Mouse (Mus musculus) MEL (cell line): ENCODE measurements at regions not wholly inside any gene's neighbourhood (a gene's known extent, or its start where the extent isn't known, plus 50 kb on each side); places are given as distances from the start of the nearest gene placed in this dataset.
"Not testable (repeated sequence)": the region's sequence is repeated elsewhere in the genome, so short reads cannot be mapped to it uniquely, and the experiment has no call there.

Source experiments
- DNase-seq: peaks from one replicate; pipeline ENCODE4 v3.0.0; 2011; ENCODE audit warnings: low read depth, low spot score
- H3K27ac ChIP-seq: 2 replicates; pipeline ENCODE4 v1.5.1; 2012; ENCODE audit warnings: low read depth, mild to moderate bottlenecking, control low read depth, low read length, moderate library complexity; ENCODE audit not compliant: control insufficient read depth
- H3K27me3 ChIP-seq, 2 experiments: fragments of 150-350 bp in 1 of 2; sonication (generic) in 1 of 2; 2 replicates each; pipeline ENCODE4 v1.6.1; 2012; ENCODE audit warnings: low read length in 2 of 2, mild to moderate bottlenecking in 2 of 2, improper control_type of control experiment in 1 of 2, moderate library complexity in 1 of 2; ENCODE audit not compliant: insufficient read depth in 2 of 2, control insufficient read depth in 1 of 2
- H3K36me3 ChIP-seq, 2 experiments: 2 replicates each; pipeline ENCODE4 v1.6.1; 2012 to 2014; ENCODE audit warnings: low read length in 2 of 2, improper control_type of control experiment in 1 of 2, inconsistent platforms in 1 of 2, mild to moderate bottlenecking in 1 of 2; ENCODE audit not compliant: insufficient read depth in 2 of 2, control insufficient read depth in 1 of 2
- H3K4me1 ChIP-seq, 2 experiments: fragments of 150-350 bp in 1 of 2; sonication (generic) in 1 of 2; 2 replicates each; pipeline ENCODE4 v1.6.1; 2012; ENCODE audit warnings: low read length in 2 of 2, improper control_type of control experiment in 1 of 2, mild to moderate bottlenecking in 1 of 2; ENCODE audit not compliant: insufficient read depth in 2 of 2, control insufficient read depth in 1 of 2
- H3K4me3 ChIP-seq, 2 experiments: fragments of 150-350 bp in 1 of 2; sonication (generic) in 1 of 2; 2 replicates each; pipeline ENCODE4 v1.5.1; 2012; ENCODE audit warnings: low read depth in 2 of 2, low read length in 2 of 2, mild to moderate bottlenecking in 2 of 2, moderate library complexity in 2 of 2, control low read depth in 1 of 2, improper control_type of control experiment in 1 of 2; ENCODE audit not compliant: control insufficient read depth in 1 of 2, insufficient read depth in 1 of 2
- H3K79me2 ChIP-seq: 2 replicates; pipeline ENCODE4 v1.6.1; 2012; ENCODE audit warnings: mild to moderate bottlenecking, low read length, moderate library complexity; ENCODE audit not compliant: control insufficient read depth, poor library complexity, insufficient read depth
- H3K9ac ChIP-seq: 2 replicates; pipeline ENCODE4 v1.6.1; 2012; ENCODE audit warnings: low read depth, mild to moderate bottlenecking, control low read depth, low read length, moderate library complexity; ENCODE audit not compliant: control insufficient read depth, poor library complexity, severe bottlenecking
- H3K9me3 ChIP-seq: fragments of 150-350 bp; sonication (generic); replicated peaks from 2 replicates; pipeline ENCODE4 v1.6.1; 2012; ENCODE audit warnings: mild to moderate bottlenecking, low read length, improper control_type of control experiment, moderate library complexity; ENCODE audit not compliant: insufficient read depth
- CTCF ChIP-seq, 3 experiments: IDR thresholded peaks in 2 of 3; conservative IDR thresholded peaks in 1 of 3; 2 replicates each; pipeline ENCODE4 v1.5.1; 2011 to 2012; ENCODE audit warnings: low read length in 3 of 3, low read depth in 2 of 3, mild to moderate bottlenecking in 2 of 3, improper control_type of control experiment in 1 of 3, inconsistent platforms in 1 of 3, mixed read lengths in 1 of 3, moderate library complexity in 1 of 3; ENCODE audit not compliant: control insufficient read depth in 1 of 3, insufficient read depth in 1 of 3, poor library complexity in 1 of 3, severe bottlenecking in 1 of 3
- RAD21 ChIP-seq: IDR thresholded peaks from 2 replicates; pipeline ENCODE4 v1.6.1; 2011; ENCODE audit warnings: mild to moderate bottlenecking, low read depth, low read length, improper control_type of control experiment
- SMC3 ChIP-seq: IDR thresholded peaks from 2 replicates; pipeline ENCODE4 v1.6.1; 2011; ENCODE audit warnings: low read depth, low read length, improper control_type of control experiment

DNA sequence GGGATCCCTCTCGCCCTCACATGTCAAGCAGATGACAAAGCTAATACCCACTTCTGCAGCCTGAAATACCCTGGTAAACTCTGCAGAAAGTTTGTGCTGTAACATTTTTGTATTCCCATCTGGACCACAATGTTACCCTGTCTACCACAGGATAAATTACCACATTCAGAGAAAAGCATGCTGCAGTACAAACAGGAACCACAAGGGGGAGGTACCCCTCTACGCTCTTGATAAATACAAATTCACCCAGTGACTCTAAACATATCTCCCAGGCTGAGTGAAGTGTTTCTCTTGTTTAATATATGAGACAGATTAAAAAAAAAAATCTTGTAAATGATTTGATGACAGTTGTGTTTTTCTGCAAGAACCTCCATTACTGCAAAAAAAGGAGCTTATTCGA lies 549.8 kb upstream of the Olfr1507 start:
- H3K4me1 ChIP-seq, H3K79me2 ChIP-seq, H3K36me3 ChIP-seq, H3K4me3 ChIP-seq, H3K27me3 ChIP-seq, H3K9me3 ChIP-seq, H3K27ac ChIP-seq, H3K9ac ChIP-seq: not testable (repeated sequence)
- DNase-seq: peak; percentile 82
- peak; percentile 44 for TF ChIP-seq RAD21
- peak; percentile 8 to 48 (median 46); a peak in 4 of 6 replicates for TF ChIP-seq CTCF (IDR thresholded peaks at IDR 0.05 in 2 of 3, conservative IDR thresholded peaks at IDR 0.05 in 1 of 3; ENCODE audit: control insufficient read depth in 1 of 3, insufficient read depth in 1 of 3, low read depth in 2 of 3, low read length in 3 of 3, poor library complexity in 1 of 3, severe bottlenecking in 1 of 3)
- TF ChIP-seq SMC3: peak; percentile 54

DNA sequence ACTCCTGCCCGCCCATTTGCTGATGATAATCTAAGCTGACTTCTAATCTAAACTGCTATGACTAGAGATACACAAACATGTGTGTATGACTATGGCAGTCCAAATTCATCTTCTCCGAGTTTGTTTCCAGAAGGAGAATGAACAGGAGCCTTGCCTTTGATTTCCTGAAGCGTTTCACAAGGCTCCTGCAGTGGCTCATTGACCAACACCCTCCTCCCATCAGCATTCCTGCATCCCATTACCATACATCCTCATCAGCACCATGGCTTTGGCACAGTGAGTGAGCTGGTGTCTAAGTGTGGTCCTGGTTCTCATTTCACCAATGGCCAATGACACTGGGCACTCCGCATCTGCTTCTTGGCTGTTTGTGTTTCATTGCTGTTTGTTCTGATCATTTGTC lies 548.6 kb upstream of the Olfr1507 start:
- H3K4me1 ChIP-seq, H3K9me3 ChIP-seq, H3K27ac ChIP-seq, DNase-seq, H3K36me3 ChIP-seq, H3K27me3 ChIP-seq, H3K4me3 ChIP-seq, H3K79me2 ChIP-seq, H3K9ac ChIP-seq: not testable (repeated sequence)

DNA sequence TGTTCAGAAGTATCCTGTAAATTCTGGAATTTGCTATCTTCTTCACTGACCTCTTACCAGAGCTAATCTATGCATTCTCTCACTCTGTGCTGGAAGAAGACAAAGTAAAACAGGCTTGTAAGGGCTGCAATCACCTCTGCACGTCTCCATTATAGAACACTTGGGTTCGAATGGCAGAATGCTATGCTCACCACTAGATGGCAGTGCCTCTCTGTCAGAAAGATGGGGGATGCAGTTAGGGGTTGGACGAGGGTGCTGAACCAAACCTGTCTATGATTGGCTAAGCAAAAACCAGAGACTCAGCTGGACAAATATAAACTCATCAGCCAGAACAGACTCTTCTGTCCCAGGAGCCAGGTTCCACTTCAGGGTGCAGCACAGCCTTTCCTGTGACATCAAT lies 546.5 kb upstream of the Olfr1507 start:
- not testable (repeated sequence) for H3K9me3 ChIP-seq, H3K79me2 ChIP-seq, H3K27me3 ChIP-seq, H3K4me1 ChIP-seq, H3K27ac ChIP-seq, H3K36me3 ChIP-seq
- peak; percentile 24 for DNase-seq
- TF ChIP-seq RAD21 (peak; percentile 30), SMC3 (peak; percentile 29; the same call in 1 of the 2 replicates), CTCF (IDR thresholded peaks at IDR 0.05 in 2 of 3, conservative IDR thresholded peaks at IDR 0.05 in 1 of 3; ENCODE audit: control insufficient read depth in 1 of 3, insufficient read depth in 1 of 3, low read depth in 2 of 3, low read length in 3 of 3, poor library complexity in 1 of 3, severe bottlenecking in 1 of 3) (peak in 2 of 3 experiments; percentile 15 to 38; a peak in 3 of 6 replicates)
- TF ChIP-seq, all 39 proteins: peak for 3; not testable (repeated sequence) for 36
- H3K9ac ChIP-seq, H3K4me3 ChIP-seq: not testable (repeated sequence)

DNA sequence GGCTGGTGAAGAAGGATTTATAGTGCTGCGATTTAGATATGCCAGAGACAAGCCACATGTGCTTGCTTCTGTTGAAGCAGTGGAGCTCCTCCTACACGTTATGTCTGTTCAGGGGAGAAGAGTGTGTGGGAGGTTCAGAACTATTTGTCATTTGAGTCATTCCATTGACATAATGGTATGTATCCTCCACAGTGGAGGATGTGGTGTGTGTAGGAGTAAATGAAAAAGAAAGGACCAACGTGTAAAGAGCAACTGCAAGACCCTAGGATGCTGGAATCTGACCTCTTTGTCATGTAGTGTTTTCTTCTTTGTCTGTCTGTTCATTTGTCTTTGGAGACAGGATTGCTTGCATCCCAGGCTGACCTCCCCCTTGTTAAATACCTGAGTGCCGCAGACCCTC lies 543.9 kb upstream of the Olfr1507 start:
- not testable (repeated sequence) for H3K4me1 ChIP-seq, H3K4me3 ChIP-seq, H3K36me3 ChIP-seq, DNase-seq, H3K9me3 ChIP-seq, H3K27me3 ChIP-seq, H3K27ac ChIP-seq, H3K9ac ChIP-seq, H3K79me2 ChIP-seq

DNA sequence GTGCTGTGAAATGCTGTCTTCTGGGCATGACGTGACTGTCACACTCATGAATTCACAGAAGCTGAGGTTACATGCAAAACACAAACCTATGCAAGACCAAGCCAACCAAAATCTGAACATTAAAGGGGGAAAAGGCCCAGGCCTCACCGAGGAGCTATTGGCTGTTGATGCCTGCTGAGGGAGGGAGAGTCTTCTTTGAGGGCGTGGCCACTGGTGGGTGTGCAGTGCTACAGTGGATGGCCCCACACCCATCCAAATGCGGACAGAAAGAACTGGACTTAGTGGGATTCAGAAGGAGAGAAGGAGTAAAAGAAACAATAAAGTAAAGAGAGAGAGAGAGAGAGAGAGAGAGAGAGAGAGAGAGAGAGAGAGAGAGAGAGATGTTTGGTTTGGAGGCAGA lies 539.4 kb upstream of the Olfr1507 start:
- not testable (repeated sequence) for H3K79me2 ChIP-seq, H3K9me3 ChIP-seq, H3K27ac ChIP-seq, H3K9ac ChIP-seq, H3K36me3 ChIP-seq, H3K27me3 ChIP-seq, H3K4me3 ChIP-seq, H3K4me1 ChIP-seq, DNase-seq

DNA sequence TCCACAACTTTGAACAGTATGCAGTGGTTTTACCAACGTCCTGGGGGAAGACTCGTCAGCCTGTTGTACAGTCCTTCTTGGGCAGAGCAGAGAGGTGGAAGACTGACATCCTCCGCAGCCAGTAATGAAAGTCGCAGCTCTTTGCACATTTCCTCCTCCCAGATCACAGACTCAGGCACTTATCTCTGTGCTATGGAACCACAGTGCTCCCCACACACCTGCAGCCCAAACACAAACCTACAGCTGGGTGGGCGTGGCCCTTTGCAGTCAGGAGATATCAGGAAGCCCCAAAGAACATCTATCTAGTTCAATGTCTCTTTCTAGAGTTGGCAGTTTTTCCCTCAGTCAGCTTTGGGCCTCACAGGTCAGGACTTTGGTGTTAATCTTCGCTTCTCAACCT lies 537.7 kb upstream of the Olfr1507 start:
- H3K9me3 ChIP-seq, H3K9ac ChIP-seq, H3K4me3 ChIP-seq, H3K4me1 ChIP-seq, H3K36me3 ChIP-seq, DNase-seq, H3K79me2 ChIP-seq, H3K27me3 ChIP-seq, H3K27ac ChIP-seq: not testable (repeated sequence)

DNA sequence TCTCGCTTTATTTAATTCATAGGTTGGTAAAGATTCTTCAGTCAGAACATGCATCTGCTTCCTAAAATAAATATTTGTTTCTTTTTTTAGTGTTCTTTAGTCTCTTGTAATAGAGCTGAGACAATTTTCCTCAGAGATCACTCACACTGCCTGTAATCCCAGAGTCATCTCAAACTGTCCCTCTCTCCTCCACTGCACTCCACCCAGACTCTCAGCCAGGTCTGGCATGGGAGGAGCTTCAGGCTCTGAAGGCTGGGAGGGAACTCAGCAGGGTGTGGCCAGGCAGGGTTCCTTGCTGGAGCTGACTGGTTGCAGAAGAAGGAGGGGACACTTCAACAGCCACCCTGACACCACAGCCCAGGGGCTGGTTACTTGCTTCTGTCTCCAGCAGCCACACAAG lies 536.9 kb upstream of the Olfr1507 start:
- not testable (repeated sequence) for H3K9ac ChIP-seq, H3K4me1 ChIP-seq, DNase-seq, H3K9me3 ChIP-seq, H3K79me2 ChIP-seq, H3K4me3 ChIP-seq, H3K27ac ChIP-seq, H3K36me3 ChIP-seq, H3K27me3 ChIP-seq
